Mouse (Mus musculus): ENCODE measurements around the gene Nf2. TPM values are rescaled to one million over a fixed set of nuclear protein-coding genes. Genes with fewer than 3 reads are reported as not detected.

Gene Nf2
- polyA plus RNA-seq, 1 experiment: 54.0 TPM

DNA sequence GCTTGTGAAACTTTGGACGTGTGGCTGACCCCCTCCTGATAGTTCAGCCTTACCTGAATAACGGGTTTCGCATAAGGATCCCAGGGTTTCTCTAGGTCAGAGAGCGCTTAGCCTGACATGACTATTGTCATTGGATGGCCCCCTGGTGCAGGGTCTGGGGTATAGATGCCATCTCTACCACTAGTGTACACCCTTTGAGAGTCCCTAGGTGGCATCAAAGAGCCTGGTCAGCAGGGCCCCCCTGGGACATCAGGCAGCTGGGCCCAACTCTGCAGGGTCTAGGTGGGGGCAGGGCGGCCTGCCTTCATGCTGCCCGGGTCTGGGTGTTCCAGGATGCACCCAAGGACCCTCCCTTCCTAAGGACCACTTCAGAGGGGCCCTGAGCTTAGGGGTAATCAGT lies 113.0 kb downstream of the Nf2 start:
- Histone ChIP-seq H3K4me3 (ENCODE audit: insufficient read depth, low read depth, low read length) (no peak overlapping the region), H3K27ac (ENCODE audit: insufficient read depth, low read depth, low read length) (no peak overlapping the region), H3K4me1 (ENCODE audit: control insufficient read depth, insufficient read depth, low read length) (no peaks in the 10 kb centered on the region), H3K27me3 (replicated peaks; ENCODE audit: control insufficient read depth, insufficient read depth, low read length) (no peaks in the 10 kb centered on the region), H3K36me3 (ENCODE audit: control insufficient read depth, insufficient read depth, low read length) (no peaks in the 10 kb centered on the region)
- no peak for DNase-seq
- WGBS: 66% methylated on average over 6 of the region's 6 CpGs
- TF ChIP-seq CTCF (conservative IDR thresholded peaks at IDR 0.05; ENCODE audit: insufficient read depth, insufficient read length, low read depth, low read length) (no peak), POLR2A (IDR thresholded peaks at IDR 0.05; ENCODE audit: low read depth, low read length) (no peak)

GRCm38 (mm10) chr11:4734179-4734578 lies 115.2 kb downstream of the Nf2 start:
- no peak overlapping the region for H3K4me3 ChIP-seq (ENCODE audit: insufficient read depth, low read depth, low read length)
- WGBS: 58% methylated on average over 12 of the region's 12 CpGs
- TF ChIP-seq CTCF (conservative IDR thresholded peaks at IDR 0.05; ENCODE audit: insufficient read depth, insufficient read length, low read depth, low read length) (no peak), POLR2A (IDR thresholded peaks at IDR 0.05; ENCODE audit: low read depth, low read length) (no peak)

DNA sequence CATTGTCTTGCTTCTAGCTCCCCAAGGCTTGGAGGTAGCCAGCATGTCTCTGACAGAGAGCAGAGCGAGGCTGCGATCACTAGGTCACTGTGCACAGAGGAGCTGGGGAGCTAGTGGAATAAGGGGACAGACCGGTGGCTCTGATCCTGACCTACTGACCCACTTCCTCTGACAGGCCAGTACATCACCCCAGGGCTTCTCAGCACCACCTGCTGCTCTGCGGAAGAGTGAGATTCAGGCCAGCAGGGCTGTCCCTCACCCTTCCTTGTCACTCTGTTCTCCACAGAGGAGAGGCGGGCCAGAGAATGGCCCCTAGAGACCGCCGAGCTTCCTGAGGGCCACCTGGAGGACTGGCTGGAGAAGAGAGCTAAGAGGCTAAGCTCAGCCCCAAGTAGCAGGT lies 117.6 kb downstream of the Nf2 start:
- 81% methylated on average over 7 of the region's 7 CpGs for WGBS
- no peak overlapping the region for H3K4me3 ChIP-seq (ENCODE audit: insufficient read depth, low read depth, low read length)
- H3K36me3 ChIP-seq (ENCODE audit: control insufficient read depth, insufficient read depth, low read length): no peaks in the 10 kb centered on the region
- no peaks in the 10 kb centered on the region for H3K4me1 ChIP-seq (ENCODE audit: control insufficient read depth, insufficient read depth, low read length)
- no peak for TF ChIP-seq POLR2A (IDR thresholded peaks at IDR 0.05; ENCODE audit: low read depth, low read length)
- no peak for TF ChIP-seq CTCF (conservative IDR thresholded peaks at IDR 0.05; ENCODE audit: insufficient read depth, insufficient read length, low read depth, low read length)
- H3K27ac ChIP-seq (ENCODE audit: insufficient read depth, low read depth, low read length): no peak overlapping the region
- no peak for DNase-seq
- H3K27me3 ChIP-seq (replicated peaks; ENCODE audit: control insufficient read depth, insufficient read depth, low read length): no peaks in the 10 kb centered on the region

More at GRCm38 (mm10) chr11:4734179-4734578, 115.2 kb downstream of the Nf2 start:
- H3K27ac ChIP-seq (ENCODE audit: insufficient read depth, low read depth, low read length): no peak overlapping the region
- H3K36me3 ChIP-seq (ENCODE audit: control insufficient read depth, insufficient read depth, low read length): no peaks in the 10 kb centered on the region
- no peak for DNase-seq
- no peaks in the 10 kb centered on the region for H3K27me3 ChIP-seq (replicated peaks; ENCODE audit: control insufficient read depth, insufficient read depth, low read length)
- no peaks in the 10 kb centered on the region for H3K4me1 ChIP-seq (ENCODE audit: control insufficient read depth, insufficient read depth, low read length)

DNA sequence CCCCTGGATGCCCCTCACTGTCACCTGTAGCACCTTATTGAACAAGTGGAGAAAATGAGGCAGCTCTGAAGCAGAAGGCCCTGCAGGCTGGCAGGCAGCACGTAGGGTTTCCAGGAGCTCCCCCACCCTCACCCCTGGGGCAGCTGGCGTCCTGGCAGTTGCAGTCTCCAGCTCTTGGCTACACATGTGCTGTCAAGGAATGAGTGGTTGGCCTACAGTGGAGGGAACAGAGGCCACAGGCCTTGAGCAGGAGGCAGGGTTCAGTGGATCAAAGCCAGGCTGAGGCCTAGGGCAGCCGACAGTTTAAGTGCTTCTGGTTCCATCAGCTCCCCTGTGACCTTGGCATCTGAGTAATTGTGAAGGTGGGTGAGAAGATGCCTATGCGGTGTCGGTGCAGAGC lies 118.4 kb downstream of the Nf2 start:
- Histone ChIP-seq H3K27ac (ENCODE audit: insufficient read depth, low read depth, low read length) (no peak overlapping the region), H3K27me3 (replicated peaks; ENCODE audit: control insufficient read depth, insufficient read depth, low read length) (no peaks in the 10 kb centered on the region), H3K36me3 (ENCODE audit: control insufficient read depth, insufficient read depth, low read length) (no peaks in the 10 kb centered on the region), H3K4me1 (ENCODE audit: control insufficient read depth, insufficient read depth, low read length) (no peaks in the 10 kb centered on the region), H3K4me3 (ENCODE audit: insufficient read depth, low read depth, low read length) (no peak overlapping the region)
- TF ChIP-seq CTCF (conservative IDR thresholded peaks at IDR 0.05; ENCODE audit: insufficient read depth, insufficient read length, low read depth, low read length) (no peak), POLR2A (IDR thresholded peaks at IDR 0.05; ENCODE audit: low read depth, low read length) (no peak)
- WGBS: 84% methylated on average over 5 of the region's 5 CpGs
- DNase-seq: no peak

DNA sequence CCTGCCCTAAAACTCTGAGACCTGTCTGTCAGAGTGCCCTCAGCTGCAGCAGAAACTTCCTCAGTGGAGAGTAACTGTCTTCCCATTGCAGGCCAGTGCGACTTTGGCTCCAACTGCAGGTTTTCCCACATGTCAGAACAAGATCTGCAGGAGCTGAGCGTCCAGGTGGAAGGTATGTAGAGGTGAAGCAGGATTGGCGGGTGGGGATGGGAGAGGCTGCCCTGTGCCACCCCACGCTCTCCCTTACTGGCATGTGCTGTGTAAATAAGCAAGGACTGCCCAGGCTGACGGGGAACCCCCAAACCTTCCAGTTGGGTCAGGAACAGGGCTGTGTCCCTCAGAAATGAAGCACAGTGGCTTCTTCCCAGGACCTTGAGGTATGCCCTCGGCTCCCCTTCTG lies 119.2 kb downstream of the Nf2 start:
- H3K27ac ChIP-seq (ENCODE audit: insufficient read depth, low read depth, low read length): no peak overlapping the region
- WGBS: 75% methylated on average over 6 of the region's 6 CpGs
- TF ChIP-seq POLR2A (IDR thresholded peaks at IDR 0.05; ENCODE audit: low read depth, low read length) (no peak), CTCF (conservative IDR thresholded peaks at IDR 0.05; ENCODE audit: insufficient read depth, insufficient read length, low read depth, low read length) (no peak)
- DNase-seq: no peak
- no peaks in the 10 kb centered on the region for H3K36me3 ChIP-seq (ENCODE audit: control insufficient read depth, insufficient read depth, low read length)
- no peaks in the 10 kb centered on the region for H3K4me1 ChIP-seq (ENCODE audit: control insufficient read depth, insufficient read depth, low read length)
- no peak overlapping the region for H3K4me3 ChIP-seq (ENCODE audit: insufficient read depth, low read depth, low read length)
- H3K27me3 ChIP-seq (replicated peaks; ENCODE audit: control insufficient read depth, insufficient read depth, low read length): no peaks in the 10 kb centered on the region

GRCm38 (mm10) chr11:4729603-4730002 lies 119.7 kb downstream of the Nf2 start:
- WGBS: 53% methylated on average over 12 of the region's 12 CpGs
- Histone ChIP-seq H3K27me3 (replicated peaks; ENCODE audit: control insufficient read depth, insufficient read depth, low read length) (no peaks in the 10 kb centered on the region), H3K36me3 (ENCODE audit: control insufficient read depth, insufficient read depth, low read length) (no peaks in the 10 kb centered on the region), H3K4me3 (ENCODE audit: insufficient read depth, low read depth, low read length) (no peak overlapping the region), H3K4me1 (ENCODE audit: control insufficient read depth, insufficient read depth, low read length) (no peaks in the 10 kb centered on the region), H3K27ac (ENCODE audit: insufficient read depth, low read depth, low read length) (no peak overlapping the region)
- no peak for DNase-seq
- TF ChIP-seq CTCF (conservative IDR thresholded peaks at IDR 0.05; ENCODE audit: insufficient read depth, insufficient read length, low read depth, low read length): no peak
- TF ChIP-seq POLR2A (IDR thresholded peaks at IDR 0.05; ENCODE audit: low read depth, low read length): no peak

DNA sequence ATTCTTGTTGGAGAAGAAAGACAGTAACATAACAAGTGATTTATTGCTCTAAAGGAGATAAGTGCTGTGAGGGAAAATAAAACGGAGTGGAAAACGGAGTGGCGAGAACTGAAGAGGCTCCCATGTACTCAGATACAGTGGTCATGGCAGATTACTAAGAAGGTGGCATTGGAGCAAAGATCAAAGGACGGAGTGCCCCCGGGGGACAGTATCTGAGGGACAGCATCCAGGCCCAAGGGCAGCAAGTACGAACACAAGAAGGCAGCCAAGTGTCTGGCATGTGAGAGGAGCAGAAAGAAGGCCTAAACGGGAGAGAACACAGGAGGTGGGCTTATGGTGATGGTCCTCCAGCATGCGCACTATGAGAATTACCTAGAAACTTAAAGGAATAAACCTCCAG lies 127.6 kb downstream of the Nf2 start:
- no peak for DNase-seq
- no peaks in the 10 kb centered on the region; the same call in 1 of the 2 replicates for H3K36me3 ChIP-seq (ENCODE audit: control insufficient read depth, insufficient read depth, low read length)
- 74% methylated on average over 8 of the region's 8 CpGs for WGBS
- no peak for TF ChIP-seq CTCF (conservative IDR thresholded peaks at IDR 0.05; ENCODE audit: insufficient read depth, insufficient read length, low read depth, low read length)
- no peak for TF ChIP-seq POLR2A (IDR thresholded peaks at IDR 0.05; ENCODE audit: low read depth, low read length)
- no peak overlapping the region for H3K27ac ChIP-seq (ENCODE audit: insufficient read depth, low read depth, low read length)
- H3K4me1 ChIP-seq (ENCODE audit: control insufficient read depth, insufficient read depth, low read length): no peaks in the 10 kb centered on the region
- H3K27me3 ChIP-seq (replicated peaks; ENCODE audit: control insufficient read depth, insufficient read depth, low read length): no peaks in the 10 kb centered on the region
- no peak overlapping the region for H3K4me3 ChIP-seq (ENCODE audit: insufficient read depth, low read depth, low read length)
